Mouse (Mus musculus): Measurements from ENCODE around the gene Sqstm1. TPM values are rescaled to one million over a fixed set of nuclear protein-coding genes. Genes with fewer than 3 reads are reported as not detected.

Sqstm1 gene
- total and polyA plus RNA-seq, 2 experiments: 252 to 254 TPM

GRCm38 (mm10) chr11:50229252-50229910 lies 18.8 kb upstream of the Sqstm1 start:
- no peak overlapping the region for H3K27ac ChIP-seq (replicated peaks; ENCODE audit: insufficient read depth, low read depth, low read length)
- no peaks in the 10 kb centered on the region for H3K27me3 ChIP-seq (ENCODE audit: control insufficient read depth, insufficient read depth, low read length)
- peaks cover 26% of the 10 kb centered on the region for H3K4me1 ChIP-seq (ENCODE audit: control insufficient read depth, insufficient read depth, low read length)
- H3K4me3 ChIP-seq (ENCODE audit: insufficient read depth, low read depth, low read length): no peak overlapping the region
- WGBS: 71% methylated on average over 7 of the region's 7 CpGs
- no peak for TF ChIP-seq CTCF (IDR thresholded peaks at IDR 0.05; ENCODE audit: low read depth, low read length)
- TF ChIP-seq POLR2A (IDR thresholded peaks at IDR 0.05; ENCODE audit: extremely low read depth, insufficient read depth, low read length): no peak
- H3K9ac ChIP-seq (ENCODE audit: low read depth, low read length): 0 out of 2 replicates have a peak overlapping the region, but pooled peaks have one; percentile 7
- H3K79me2 ChIP-seq (ENCODE audit: control insufficient read depth, insufficient read depth, low read length): peaks cover 15% of the 10 kb centered on the region; the same call in 1 of the 2 replicates
- peak; percentile 42 for DNase-seq (ENCODE audit: extremely low read depth, low read depth, low spot score)
- H3K36me3 ChIP-seq (ENCODE audit: control insufficient read depth, insufficient read depth, low read length): peaks cover 5% of the 10 kb centered on the region; the same call in 1 of the 2 replicates

GRCm38 (mm10) chr11:50228772-50229171 lies 18.1 kb upstream of the Sqstm1 start:
- Histone ChIP-seq H3K27me3 (ENCODE audit: control insufficient read depth, insufficient read depth, low read length) (no peaks in the 10 kb centered on the region), H3K79me2 (ENCODE audit: control insufficient read depth, insufficient read depth, low read length) (peaks cover 15% of the 10 kb centered on the region; the same call in 1 of the 2 replicates), H3K9ac (ENCODE audit: low read depth, low read length) (peak overlapping the region; percentile 13; the same call in 1 of the 2 replicates), H3K27ac (replicated peaks; ENCODE audit: insufficient read depth, low read depth, low read length) (no peak overlapping the region), H3K36me3 (ENCODE audit: control insufficient read depth, insufficient read depth, low read length) (peaks cover 2% of the 10 kb centered on the region; the same call in 1 of the 2 replicates), H3K4me3 (ENCODE audit: insufficient read depth, low read depth, low read length) (no peak overlapping the region), H3K4me1 (ENCODE audit: control insufficient read depth, insufficient read depth, low read length) (peaks cover 29% of the 10 kb centered on the region)
- TF ChIP-seq POLR2A (IDR thresholded peaks at IDR 0.05; ENCODE audit: extremely low read depth, insufficient read depth, low read length) (no peak), CTCF (IDR thresholded peaks at IDR 0.05; ENCODE audit: low read depth, low read length) (no peak)
- DNase-seq (ENCODE audit: extremely low read depth, low read depth, low spot score): no peak
- WGBS: 55% methylated on average over 3 of the region's 3 CpGs

- 56% methylated on average over 4 of the region's 4 CpGs for WGBS
- Histone ChIP-seq H3K4me1 (ENCODE audit: control insufficient read depth, insufficient read depth, low read length) (peaks cover 29% of the 10 kb centered on the region), H3K79me2 (ENCODE audit: control insufficient read depth, insufficient read depth, low read length) (peaks cover 15% of the 10 kb centered on the region; the same call in 1 of the 2 replicates), H3K4me3 (ENCODE audit: insufficient read depth, low read depth, low read length) (no peak overlapping the region), H3K9ac (ENCODE audit: low read depth, low read length) (no peak overlapping the region), H3K36me3 (ENCODE audit: control insufficient read depth, insufficient read depth, low read length) (no peaks in the 10 kb centered on the region), H3K27me3 (ENCODE audit: control insufficient read depth, insufficient read depth, low read length) (no peaks in the 10 kb centered on the region), H3K27ac (replicated peaks; ENCODE audit: insufficient read depth, low read depth, low read length) (no peak overlapping the region)
- TF ChIP-seq POLR2A (IDR thresholded peaks at IDR 0.05; ENCODE audit: extremely low read depth, insufficient read depth, low read length) (no peak), CTCF (IDR thresholded peaks at IDR 0.05; ENCODE audit: low read depth, low read length) (no peak)
- no peak for DNase-seq (ENCODE audit: extremely low read depth, low read depth, low spot score)
These were observed 17.1 kb upstream of the Sqstm1 start for GRCm38 (mm10) chr11:50227736-50228135.

GRCm38 (mm10) chr11:50227226-50227625 lies 16.6 kb upstream of the Sqstm1 start:
- Histone ChIP-seq H3K27me3 (ENCODE audit: control insufficient read depth, insufficient read depth, low read length) (no peaks in the 10 kb centered on the region), H3K79me2 (ENCODE audit: control insufficient read depth, insufficient read depth, low read length) (peaks cover 15% of the 10 kb centered on the region; the same call in 1 of the 2 replicates), H3K4me1 (ENCODE audit: control insufficient read depth, insufficient read depth, low read length) (peaks cover 29% of the 10 kb centered on the region), H3K36me3 (ENCODE audit: control insufficient read depth, insufficient read depth, low read length) (no peaks in the 10 kb centered on the region), H3K9ac (ENCODE audit: low read depth, low read length) (no peak overlapping the region), H3K27ac (replicated peaks; ENCODE audit: insufficient read depth, low read depth, low read length) (0 out of 2 replicates have a peak overlapping the region, but pooled peaks have one; percentile 17), H3K4me3 (ENCODE audit: insufficient read depth, low read depth, low read length) (no peak overlapping the region)
- DNase-seq (ENCODE audit: extremely low read depth, low read depth, low spot score): no peak
- 64% methylated on average over 3 of the region's 3 CpGs for WGBS
- TF ChIP-seq CTCF (IDR thresholded peaks at IDR 0.05; ENCODE audit: low read depth, low read length) (no peak), POLR2A (IDR thresholded peaks at IDR 0.05; ENCODE audit: extremely low read depth, insufficient read depth, low read length) (no peak)

- H3K36me3 ChIP-seq (ENCODE audit: control insufficient read depth, insufficient read depth, low read length): no peaks in the 10 kb centered on the region
- peaks cover 15% of the 10 kb centered on the region; the same call in 1 of the 2 replicates for H3K79me2 ChIP-seq (ENCODE audit: control insufficient read depth, insufficient read depth, low read length)
- H3K9ac ChIP-seq (ENCODE audit: low read depth, low read length): peak overlapping the region; percentile 97
- peak overlapping the region; percentile 89 for H3K4me3 ChIP-seq (ENCODE audit: insufficient read depth, low read depth, low read length)
- no peak for DNase-seq (ENCODE audit: extremely low read depth, low read depth, low spot score)
- H3K27me3 ChIP-seq (ENCODE audit: control insufficient read depth, insufficient read depth, low read length): no peaks in the 10 kb centered on the region
- WGBS: 33% methylated on average over 2 of the region's 2 CpGs
- TF ChIP-seq POLR2A (IDR thresholded peaks at IDR 0.05; ENCODE audit: extremely low read depth, insufficient read depth, low read length): no peak
- no peak for TF ChIP-seq CTCF (IDR thresholded peaks at IDR 0.05; ENCODE audit: low read depth, low read length)
- H3K4me1 ChIP-seq (ENCODE audit: control insufficient read depth, insufficient read depth, low read length): peaks cover 29% of the 10 kb centered on the region
- H3K27ac ChIP-seq (replicated peaks; ENCODE audit: insufficient read depth, low read depth, low read length): peak overlapping the region; percentile 56
These were observed 15.8 kb upstream of the Sqstm1 start for GRCm38 (mm10) chr11:50226406-50226805.

Measured in liver, adult 2 months (tissue).